Mouse (Mus musculus): Measurements from ENCODE around the gene Kif17.

DNA sequence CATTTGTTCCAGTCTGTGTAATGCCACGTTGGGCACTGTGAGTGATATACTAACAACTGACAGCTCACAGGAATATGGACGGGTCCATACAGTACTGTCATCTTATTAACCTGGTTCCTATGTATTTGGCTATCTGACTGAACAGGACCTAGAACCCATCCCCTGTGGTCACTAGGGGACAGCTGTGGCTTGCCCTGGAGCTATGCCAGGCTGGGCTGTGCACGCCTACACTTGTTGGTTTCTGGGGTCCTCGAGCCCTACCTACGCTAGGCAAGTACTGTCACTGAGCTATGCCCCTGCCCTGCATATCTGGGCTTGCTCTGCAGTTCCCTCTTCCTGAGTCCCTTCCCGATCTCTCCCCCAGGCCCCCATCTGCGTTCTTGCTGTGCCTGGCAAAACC lies 71.3 kb downstream of the Kif17 start:
- TF ChIP-seq EP300 (optimal IDR thresholded peaks at IDR 0.05): no peak
- no peak for TF ChIP-seq CTCF (IDR thresholded peaks at IDR 0.05; ENCODE audit: low read depth)

Data from stomach, postnatal 0 days (tissue).